Comparison of ENCODE assay signal across 28 mouse cellular contexts in the genomic region with DNA sequence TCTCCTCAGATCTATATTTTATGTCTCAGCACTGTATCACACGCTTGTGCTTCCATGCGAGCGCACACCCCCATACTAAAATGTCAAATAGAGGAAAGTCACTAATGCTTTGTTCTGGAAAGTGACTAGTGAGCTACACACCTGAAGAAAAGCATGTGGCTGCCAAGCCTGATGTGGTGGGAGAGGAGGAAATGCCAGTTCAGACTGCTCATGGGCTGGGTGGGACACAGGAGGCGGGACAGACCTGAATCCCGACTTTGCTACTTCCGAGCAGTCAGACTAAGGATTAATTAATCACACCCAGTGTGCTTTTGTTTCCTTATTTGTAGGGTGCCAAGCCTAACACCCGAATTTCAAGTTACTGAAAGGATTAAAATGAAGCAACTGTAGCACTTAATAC. TPM values are rescaled to one million over a fixed set of nuclear protein-coding genes. Genes with fewer than 3 reads are reported as not detected.
"Had no signal": no experiment of that assay in that cellular context is flagged by ENCODE, and none has a peak within 500 bp of the region (broad histone marks: within the 10 kb centered on the region; RNA-seq: fewer than 3 reads in every experiment).

No protein-coding gene starts in this region.

- ATAC-seq: hindbrain, embryonic 16.5 days; inflammation-experienced regulatory T-cells, adult 6 months; intestine, embryonic 15.5 days; intestine, postnatal 0 days; liver, embryonic 12.5 days had no signal

- H3K27ac ChIP-seq: gastrocnemius, adult 2 months; heart, adult 2 months; heart, embryonic 10.5 days; heart, embryonic 13.5 days; heart, embryonic 15.5 days; hindbrain, embryonic 10.5 days; hindbrain, embryonic 12.5 days; hindbrain, embryonic 14.5 days; intestine, embryonic 15.5 days; limb, embryonic 13.5 days; limb, embryonic 15.5 days; liver, embryonic 12.5 days; liver, embryonic 14.5 days had no signal

- H3K27me3 ChIP-seq: heart, embryonic 13.5 days; heart, embryonic 15.5 days; hindbrain, embryonic 12.5 days; intestine, embryonic 15.5 days; limb, embryonic 13.5 days; limb, embryonic 15.5 days; liver, embryonic 12.5 days had no signal

- H3K9me3 ChIP-seq: heart, embryonic 10.5 days; heart, embryonic 13.5 days; heart, embryonic 15.5 days; hindbrain, embryonic 10.5 days; hindbrain, embryonic 12.5 days; intestine, embryonic 15.5 days; limb, embryonic 13.5 days; limb, embryonic 15.5 days; liver, embryonic 12.5 days had no signal

- DNase-seq: gastrocnemius, adult 2 months; gastrocnemius, postnatal 10 days; gastrocnemius, postnatal 25 days; heart, adult 2 months; heart, postnatal 10 days; heart, postnatal 4 days; kidney, adult 18-20 months; kidney, adult 8-10 months; kidney, postnatal 10 days; kidney, postnatal 25 days; kidney, postnatal 4 days; layer of hippocampus, adult 9-11 months; layer of hippocampus, postnatal 36 days; left cerebral cortex, postnatal 4 days had no signal

- H3K9ac ChIP-seq: heart, embryonic 13.5 days; heart, embryonic 15.5 days; hindbrain, embryonic 12.5 days; hindbrain, embryonic 14.5 days; intestine, embryonic 15.5 days; limb, embryonic 13.5 days; limb, embryonic 15.5 days; liver, embryonic 12.5 days; liver, embryonic 14.5 days had no signal

- H3K36me3 ChIP-seq: heart, embryonic 10.5 days; heart, embryonic 15.5 days; intestine, embryonic 15.5 days; liver, embryonic 12.5 days had no signal

- H3K4me3 ChIP-seq: gastrocnemius, adult 2 months; heart, adult 2 months; heart, embryonic 10.5 days; heart, embryonic 13.5 days; heart, embryonic 15.5 days; hindbrain, embryonic 10.5 days; hindbrain, embryonic 12.5 days; intestine, embryonic 15.5 days; limb, embryonic 13.5 days; limb, embryonic 15.5 days; liver, embryonic 12.5 days had no signal

- H3K4me1 ChIP-seq: heart, embryonic 13.5 days; heart, embryonic 15.5 days; hindbrain, embryonic 12.5 days; intestine, embryonic 15.5 days; limb, embryonic 13.5 days; limb, embryonic 15.5 days; liver, embryonic 12.5 days had no signal

- H3K4me2 ChIP-seq: heart, embryonic 13.5 days; heart, embryonic 15.5 days; hindbrain, embryonic 12.5 days; hindbrain, embryonic 14.5 days; intestine, embryonic 15.5 days; limb, embryonic 13.5 days; limb, embryonic 15.5 days; liver, embryonic 12.5 days had no signal

RNA-seq across cellular contexts. Expression of a gene that starts 18.6 kb away (rescaled TPM):
- polyA plus RNA-seq: inflammation-experienced regulatory T-cells, adult 6 months; liver, embryonic 12.5 days had no signal
